Mouse (Mus musculus) hindbrain, embryonic 16.5 days (tissue): ENCODE measurements around the gene Lrat. TPM values are rescaled to one million over a fixed set of nuclear protein-coding genes. Genes with fewer than 3 reads are reported as not detected.

Experiments used
- polyA plus RNA-seq: library from polyadenylated mRNA; unstranded; fragments of >200 nt; fragmentation: Nextera tagmentation; extraction: Ambion mirVana; gene quantifications from 2 replicates; pipeline ENCODE4 v1.2.1, GENCODE M21; 2015

Lrat gene
- polyA plus RNA-seq, 1 experiment from 2014 or later, result 2.3 TPM

Other genes with a start within 250 kb of the Lrat start
- 2.1 TPM in 2 replicates for gene Rbm46, start 27.5 kb downstream of the Lrat start, polyA plus RNA-seq
- not detected in 2 replicates for gene Fgg, start 103.8 kb upstream of the Lrat start, polyA plus RNA-seq
- gene Fga, start 122.1 kb upstream of the Lrat start, polyA plus RNA-seq, result not detected in 2 replicates
- gene Fgb, start 145.9 kb upstream of the Lrat start, polyA plus RNA-seq, result not detected in 2 replicates
- 95.2 and 95.7 TPM in 2 replicates for gene Plrg1, start 151.5 kb upstream of the Lrat start, polyA plus RNA-seq
- gene Dchs2, start 224.0 kb upstream of the Lrat start, polyA plus RNA-seq, result 0.89 and 0.92 TPM in 2 replicates